Mouse (Mus musculus) kidney, embryonic 15.5 days (tissue): ENCODE measurements around the gene Clcn3. TPM values are rescaled to one million over a fixed set of nuclear protein-coding genes. Genes with fewer than 3 reads are reported as not detected.
"Not testable (repeated sequence)": the region's sequence is repeated elsewhere in the genome, so short reads cannot be mapped to it uniquely, and the experiment has no call there.

ENCODE experiments used
- ATAC-seq: fragments of 200-750 bp; cut with Nextera tagmentation; replicated peaks from 2 replicates; pipeline ENCODE4 v1.8.0; 2017; ENCODE audit warnings: moderate TSS enrichment; ENCODE audit not compliant: low FRiP score
- H3K27ac ChIP-seq: fragments of 300-500 bp; sonication (generic); 2 replicates; pipeline ENCODE4 v1.5.1; 2015; ENCODE audit warnings: mild to moderate bottlenecking, inconsistent platforms
- H3K27me3 ChIP-seq: fragments of 300-500 bp; sonication (generic); 2 replicates; pipeline ENCODE4 v1.6.1; 2015; ENCODE audit warnings: inconsistent platforms
- H3K36me3 ChIP-seq: fragments of 300-500 bp; sonication (generic); 2 replicates; pipeline ENCODE4 v1.6.1; 2015; ENCODE audit warnings: inconsistent platforms
- H3K4me1 ChIP-seq: fragments of 300-500 bp; sonication (generic); 2 replicates; pipeline ENCODE4 v1.6.1; 2015; ENCODE audit warnings: inconsistent platforms
- H3K4me2 ChIP-seq: fragments of 300-500 bp; sonication (generic); 2 replicates; pipeline ENCODE4 v1.6.1; 2015; ENCODE audit warnings: moderate library complexity, mild to moderate bottlenecking, inconsistent platforms
- H3K4me3 ChIP-seq: fragments of 300-500 bp; sonication (generic); replicated peaks from 2 replicates; pipeline ENCODE4 v1.5.1; 2015; ENCODE audit warnings: mild to moderate bottlenecking, inconsistent platforms
- H3K9ac ChIP-seq: fragments of 300-500 bp; sonication (generic); 2 replicates; pipeline ENCODE4 v1.6.1; 2015; ENCODE audit warnings: mild to moderate bottlenecking, inconsistent platforms
- H3K9me3 ChIP-seq: fragments of 300-500 bp; sonication (generic); replicated peaks from 2 replicates; pipeline ENCODE4 v1.6.1; 2016; ENCODE audit warnings: inconsistent platforms
- WGBS: fragments of 180-500 bp; shearing (Covaris S2); methylation state at CpG from one replicate; pipeline ENCODE4 v1.1.7; 2015; ENCODE audit warnings: mixed read lengths; 5-methylcytosine and 5-hydroxymethylcytosine counted together
- polyA plus RNA-seq: library from polyadenylated mRNA; unstranded; fragments of >200 nt; fragmentation: Nextera tagmentation; extraction: Ambion mirVana; gene quantifications from 2 replicates; pipeline ENCODE4 v1.2.1, GENCODE M21; 2015

Clcn3 gene
- polyA plus RNA-seq, result 26.5 and 27.1 TPM in 2 replicates

DNA sequence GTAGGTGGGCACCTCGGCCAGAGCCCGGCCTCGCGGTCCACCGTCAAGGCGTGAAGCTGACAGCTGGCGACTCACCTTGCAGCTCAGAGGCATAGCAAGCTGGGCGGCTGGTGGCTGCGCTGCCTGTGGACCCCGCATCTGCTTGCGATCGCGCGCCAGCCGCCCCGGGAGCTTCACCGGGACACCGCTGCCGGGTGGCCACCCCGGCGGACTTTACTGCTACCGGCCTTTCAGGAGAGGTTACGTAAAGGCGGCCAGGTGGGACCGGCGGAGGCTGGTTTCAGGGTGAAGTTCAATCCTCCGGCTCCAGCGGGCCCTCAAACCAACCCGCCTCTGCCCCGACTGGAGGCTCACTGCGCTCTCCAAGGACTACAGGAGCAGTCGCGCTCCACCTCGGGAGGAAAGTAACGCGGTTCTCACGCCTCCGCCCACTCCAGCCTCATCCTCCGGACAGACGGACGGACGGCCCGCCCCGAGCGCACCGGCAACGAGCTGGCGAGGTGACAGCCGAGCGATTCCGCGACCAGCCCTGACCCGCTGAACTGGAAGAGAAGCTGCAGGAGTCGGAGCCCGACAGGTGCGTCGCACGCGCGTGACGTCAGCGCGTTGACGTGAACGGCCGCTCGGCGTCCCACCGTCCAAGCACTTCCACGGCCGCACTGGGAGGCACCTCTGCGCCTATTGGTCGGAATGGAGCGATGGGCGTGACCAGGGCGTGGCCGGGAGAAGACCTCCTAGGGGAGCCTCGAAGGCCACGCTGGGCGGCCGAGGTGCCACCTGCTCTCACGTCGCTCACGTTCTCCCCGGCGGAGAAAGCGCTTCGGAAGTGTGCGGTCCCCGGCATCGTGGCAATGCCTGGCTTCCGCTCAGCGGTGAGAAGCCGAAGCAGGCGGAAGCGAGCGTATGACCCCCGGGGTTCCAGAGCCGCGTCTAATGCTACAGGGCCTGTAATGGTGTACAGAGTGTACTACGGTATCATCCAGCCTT lies at the start of gene Clcn3:
TSS of gene Clcn3 (minus strand) at position 600 of the 987 bp plus-strand sequence.
- peak; percentile 100 for ATAC-seq
- Histone ChIP-seq H3K4me2 (peak within 1 kb of the TSS; percentile 91), H3K4me3 (peak within 1 kb of the TSS; percentile 89), H3K9ac (peak within 1 kb of the TSS; percentile 70), H3K9me3 (no peaks in the 10 kb centered on the region), H3K27me3 (no peaks in the 10 kb centered on the region), H3K36me3 (no peaks in the 10 kb centered on the region), H3K4me1 (0 out of 2 replicates have a peak, but pooled peaks cover 9% of the 10 kb centered on the region), H3K27ac (peak within 1 kb of the TSS; percentile 94)
- WGBS, result under 1% methylated on average over 99 of the region's 101 CpGs

DNA sequence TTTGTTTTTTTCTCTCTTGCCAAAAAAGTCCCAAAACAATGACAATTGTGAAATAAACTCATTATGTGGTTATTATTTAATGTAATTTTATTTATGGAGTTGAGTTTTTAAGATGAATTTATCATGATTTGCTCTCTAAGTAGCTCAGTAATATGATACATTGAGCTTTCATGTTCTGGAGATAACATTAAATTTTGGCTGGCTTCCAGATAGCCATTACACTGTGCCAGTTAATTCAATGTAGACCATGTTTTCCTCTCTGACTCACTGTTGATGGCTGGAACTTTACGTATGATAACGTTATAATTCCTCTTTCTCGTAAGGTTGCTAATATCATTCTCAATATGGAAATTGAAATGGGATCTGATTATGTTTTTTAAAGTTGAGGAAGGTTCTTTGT lies 13.4 kb upstream of the Clcn3 start:
- ATAC-seq, result no peak
- H3K4me1 ChIP-seq, result peaks cover 6% of the 10 kb centered on the region; the same call in 1 of the 2 replicates
- peaks cover 5% of the 10 kb centered on the region; the same call in 1 of the 2 replicates for H3K9me3 ChIP-seq
- WGBS, result 80% methylated on average over 3 of the region's 3 CpGs
- H3K4me3 ChIP-seq, result no peak overlapping the region
- H3K36me3 ChIP-seq, result peaks cover 10% of the 10 kb centered on the region
- H3K27ac ChIP-seq, result no peak overlapping the region
- no peak overlapping the region for H3K9ac ChIP-seq
- no peaks in the 10 kb centered on the region for H3K27me3 ChIP-seq
- H3K4me2 ChIP-seq, result no peak overlapping the region

GRCm38 (mm10) chr8:60993639-60993986 lies 10.5 kb upstream of the Clcn3 start:
- H3K9ac ChIP-seq, result peak overlapping the region; percentile 72
- peaks cover 8% of the 10 kb centered on the region for H3K36me3 ChIP-seq
- H3K4me1 ChIP-seq, result peaks cover 6% of the 10 kb centered on the region; the same call in 1 of the 2 replicates
- peak overlapping the region; percentile 87 for H3K4me3 ChIP-seq
- H3K4me2 ChIP-seq, result peak overlapping the region; percentile 61
- no peak; the same call in 1 of the 2 replicates for ATAC-seq
- no peaks in the 10 kb centered on the region for H3K27me3 ChIP-seq
- H3K9me3 ChIP-seq, result peaks cover 4% of the 10 kb centered on the region; the same call in 1 of the 2 replicates
- 5% methylated on average over 12 of the region's 12 CpGs for WGBS
- H3K27ac ChIP-seq, result peak overlapping the region; percentile 96

DNA sequence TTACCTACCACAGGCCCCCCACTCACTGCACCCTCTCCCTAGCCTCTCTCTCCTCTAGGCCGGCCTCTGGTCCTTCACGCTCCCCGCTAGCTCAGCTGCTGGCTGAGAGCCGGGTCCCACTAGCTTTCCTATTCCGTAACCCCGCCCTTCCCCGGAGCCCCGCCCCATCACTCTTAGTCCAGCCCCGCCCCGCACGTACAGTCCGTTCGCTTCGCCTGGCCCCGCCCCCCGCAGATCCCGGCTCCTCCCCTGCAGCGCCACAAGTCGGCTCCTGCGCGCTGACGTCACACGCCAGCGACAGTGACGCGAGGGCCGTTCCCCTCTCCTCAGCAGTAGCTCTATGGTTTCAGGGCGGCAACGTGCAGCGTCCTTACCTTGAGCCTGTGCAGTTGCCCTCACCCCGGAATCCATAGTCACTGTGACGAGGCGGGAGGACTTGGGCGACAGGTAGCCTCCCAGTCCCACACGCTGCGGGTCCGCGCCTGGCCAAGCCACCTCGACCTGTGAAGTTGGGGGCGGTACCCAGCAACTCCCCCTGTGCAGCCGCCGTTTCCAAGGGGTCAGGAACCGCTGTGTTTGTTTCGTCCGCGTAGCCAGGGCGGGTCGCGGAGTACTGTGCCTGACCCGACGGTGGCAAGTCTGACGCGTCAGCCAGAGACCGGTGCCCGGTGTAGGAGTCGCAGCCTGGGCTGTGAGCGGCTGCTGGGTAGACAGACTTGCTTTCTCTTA lies 10.0 kb upstream of the Clcn3 start, which contains the start of gene Nek1:
TSS of gene Nek1 (plus strand) at position 286 of the 729 bp plus-strand sequence.
- Histone ChIP-seq H3K27ac (peak within 1 kb of the TSS; percentile 96), H3K36me3 (peaks cover 3% of the 10 kb centered on the region), H3K9me3 (no peaks in the 10 kb centered on the region), H3K4me3 (peak within 1 kb of the TSS; percentile 87), H3K4me2 (peak within 1 kb of the TSS; percentile 61), H3K27me3 (no peaks in the 10 kb centered on the region), H3K9ac (peak within 1 kb of the TSS; percentile 72), H3K4me1 (peaks cover 6% of the 10 kb centered on the region; the same call in 1 of the 2 replicates)
- peak; percentile 96 for ATAC-seq
- under 1% methylated on average over 57 of the region's 57 CpGs for WGBS

DNA sequence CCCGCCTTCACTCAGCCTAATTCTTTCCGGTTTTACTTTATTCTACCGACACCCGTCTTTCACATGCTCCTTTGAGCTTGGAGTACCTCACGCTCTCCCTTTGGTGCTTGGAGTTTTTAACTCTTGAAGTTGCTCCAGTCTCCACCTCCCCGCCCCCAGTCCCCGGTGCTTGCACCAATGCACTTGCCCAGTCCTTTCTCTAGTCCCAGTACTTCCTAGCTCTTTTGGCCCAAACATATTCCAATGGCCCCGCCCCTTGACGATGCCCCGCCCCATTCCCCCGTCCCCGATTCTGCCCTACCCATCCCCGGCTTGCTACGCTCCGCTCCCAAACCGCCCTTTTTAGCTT lies 9.4 kb upstream of the Clcn3 start:
- under 1% methylated on average over 16 of the region's 16 CpGs for WGBS
- Histone ChIP-seq H3K9ac (peak overlapping the region; percentile 72), H3K4me1 (peaks cover 6% of the 10 kb centered on the region; the same call in 1 of the 2 replicates), H3K9me3 (no peaks in the 10 kb centered on the region), H3K4me2 (peak overlapping the region; percentile 61), H3K4me3 (peak overlapping the region; percentile 87), H3K27ac (peak overlapping the region; percentile 96), H3K36me3 (no peaks in the 10 kb centered on the region), H3K27me3 (no peaks in the 10 kb centered on the region)
- peak; percentile 94 for ATAC-seq

DNA sequence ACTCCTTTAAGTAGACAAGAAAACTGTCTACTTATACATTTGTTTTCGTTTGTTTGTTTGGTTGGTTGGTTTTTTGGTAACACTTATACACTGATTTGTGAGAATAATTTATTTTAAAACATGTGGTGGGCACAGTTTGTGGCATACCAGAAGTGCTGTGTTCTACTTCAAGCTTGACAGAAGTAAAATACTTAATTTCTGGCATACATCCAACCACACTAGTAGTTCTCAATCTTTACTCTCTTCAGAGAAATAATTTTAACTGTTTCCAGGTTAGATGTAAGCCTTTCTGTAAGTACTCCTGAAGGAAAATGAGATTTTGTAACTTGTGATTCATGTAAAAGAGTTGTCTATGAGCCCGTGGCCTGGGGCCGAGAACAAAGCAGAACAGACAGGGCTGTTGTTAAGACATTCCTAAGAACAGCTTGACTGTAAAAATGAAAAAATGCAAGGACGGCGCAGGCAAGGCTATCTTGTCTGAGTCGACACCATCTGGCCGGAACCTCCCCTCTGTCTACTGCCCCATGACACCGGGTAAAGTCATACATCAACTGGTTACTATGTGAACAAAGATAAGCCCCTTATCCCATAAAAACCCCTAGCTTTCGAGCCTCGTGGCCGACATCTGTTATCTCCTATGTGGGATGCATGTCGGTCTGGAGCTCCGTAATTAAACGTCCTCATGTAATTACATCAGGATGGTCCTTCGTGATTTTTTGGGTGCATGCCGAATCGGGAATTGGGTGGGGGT lies 1.3 kb upstream of the Clcn3 start:
- H3K4me3 ChIP-seq, H3K27me3 ChIP-seq, H3K9me3 ChIP-seq, H3K4me2 ChIP-seq, H3K9ac ChIP-seq, ATAC-seq, H3K4me1 ChIP-seq, H3K36me3 ChIP-seq, H3K27ac ChIP-seq: not testable (repeated sequence)
- WGBS, result 91% methylated on average over 17 of the region's 17 CpGs

- peak overlapping the region; percentile 47; the same call in 1 of the 2 replicates for H3K9ac ChIP-seq
- no peaks in the 10 kb centered on the region for H3K27me3 ChIP-seq
- 13% methylated on average over 9 of the region's 9 CpGs for WGBS
- peak overlapping the region; percentile 94 for H3K27ac ChIP-seq
- peak; percentile 64 for ATAC-seq
- peak overlapping the region; percentile 89 for H3K4me3 ChIP-seq
- H3K4me1 ChIP-seq, result 0 out of 2 replicates have a peak, but pooled peaks cover 9% of the 10 kb centered on the region
- no peaks in the 10 kb centered on the region for H3K9me3 ChIP-seq
- H3K4me2 ChIP-seq, result peak overlapping the region; percentile 91
- H3K36me3 ChIP-seq, result no peaks in the 10 kb centered on the region
Observed at GRCm38 (mm10) chr8:60983688-60984079, 584 bp upstream of the Clcn3 start.

GRCm38 (mm10) chr8:60981388-60981787 lies 1.7 kb downstream of the Clcn3 start:
- Histone ChIP-seq H3K27ac (no peak overlapping the region), H3K9me3 (no peaks in the 10 kb centered on the region), H3K4me1 (0 out of 2 replicates have a peak, but pooled peaks cover 9% of the 10 kb centered on the region), H3K9ac (no peak overlapping the region), H3K27me3 (no peaks in the 10 kb centered on the region), H3K4me3 (peak overlapping the region; percentile 89; the same call in 1 of the 2 replicates), H3K4me2 (peak overlapping the region; percentile 91), H3K36me3 (no peaks in the 10 kb centered on the region)
- WGBS, result 20% methylated on average over 1 of the region's 1 CpGs
- ATAC-seq, result no peak

DNA sequence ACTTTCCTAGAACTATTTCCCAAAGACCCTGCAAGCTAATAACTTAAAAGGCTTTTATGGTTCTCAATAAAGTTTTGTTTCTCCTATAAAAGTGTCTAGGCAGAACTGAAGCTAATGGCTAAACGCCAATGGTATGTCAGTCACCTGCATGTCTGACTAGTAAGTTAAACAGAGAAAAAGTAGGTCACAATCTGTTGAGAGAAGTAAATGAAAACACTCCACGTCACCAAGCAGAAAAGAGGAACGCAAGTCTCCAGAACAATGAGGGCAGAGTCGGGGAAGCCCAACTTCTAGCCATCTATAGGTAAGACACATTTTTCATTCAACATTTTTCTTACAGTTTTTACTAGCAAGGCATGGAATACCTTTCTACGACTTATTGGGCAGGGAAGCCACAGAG lies 4.6 kb downstream of the Clcn3 start:
- H3K4me3 ChIP-seq, result no peak overlapping the region
- no peaks in the 10 kb centered on the region for H3K27me3 ChIP-seq
- H3K4me2 ChIP-seq, result no peak overlapping the region
- WGBS, result 72% methylated on average over 5 of the region's 5 CpGs
- H3K36me3 ChIP-seq, result no peaks in the 10 kb centered on the region
- H3K9ac ChIP-seq, result no peak overlapping the region
- ATAC-seq, result no peak
- H3K9me3 ChIP-seq, result no peaks in the 10 kb centered on the region
- no peak overlapping the region for H3K27ac ChIP-seq
- H3K4me1 ChIP-seq, result 0 out of 2 replicates have a peak, but pooled peaks cover 7% of the 10 kb centered on the region

DNA sequence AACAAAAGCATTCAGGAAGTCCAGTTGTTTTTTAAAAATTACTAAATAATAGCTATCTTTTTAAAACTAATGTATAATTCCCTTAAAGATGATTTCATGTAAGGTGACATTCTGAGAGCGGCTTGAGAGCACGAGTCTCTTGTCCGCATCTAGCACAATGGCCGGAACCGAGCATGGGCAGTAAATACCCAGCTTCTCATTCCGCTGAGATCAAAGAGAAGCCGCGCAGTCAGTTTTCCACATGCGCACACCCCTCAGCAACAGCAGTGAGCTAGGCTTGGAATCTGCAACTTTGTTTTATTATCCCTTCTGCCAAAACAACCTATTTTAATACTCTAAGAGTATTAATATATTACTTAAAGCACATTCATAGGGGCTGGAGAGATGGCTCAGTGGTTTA lies 6.3 kb downstream of the Clcn3 start:
- WGBS, result 76% methylated on average over 9 of the region's 9 CpGs
- Histone ChIP-seq H3K4me1 (no peaks in the 10 kb centered on the region), H3K27me3 (no peaks in the 10 kb centered on the region), H3K27ac (no peak overlapping the region), H3K36me3 (no peaks in the 10 kb centered on the region), H3K4me3 (no peak overlapping the region), H3K4me2 (no peak overlapping the region), H3K9me3 (no peaks in the 10 kb centered on the region), H3K9ac (no peak overlapping the region)
- ATAC-seq, result no peak

DNA sequence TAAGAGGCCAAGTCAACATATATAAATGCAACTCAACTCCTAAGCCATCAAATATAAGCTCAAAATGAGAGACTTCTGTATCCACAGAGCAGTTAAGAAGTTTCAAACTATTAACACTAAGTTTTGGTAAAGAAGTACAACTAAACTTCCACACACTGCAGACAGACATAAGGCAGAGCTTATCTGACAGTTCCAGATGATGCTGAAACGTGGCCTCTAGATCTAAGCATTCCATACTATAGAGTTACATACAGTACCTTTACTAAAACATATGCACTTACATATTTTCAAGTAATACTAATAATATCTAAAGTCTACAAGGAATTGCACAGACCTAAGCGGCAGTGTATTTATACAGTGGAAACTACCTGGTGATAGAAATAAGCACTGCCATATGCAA lies 8.3 kb downstream of the Clcn3 start:
- Histone ChIP-seq H3K4me1 (no peaks in the 10 kb centered on the region), H3K9me3 (no peaks in the 10 kb centered on the region), H3K27me3 (no peaks in the 10 kb centered on the region), H3K4me2 (no peak overlapping the region), H3K4me3 (no peak overlapping the region), H3K9ac (no peak overlapping the region), H3K27ac (no peak overlapping the region), H3K36me3 (no peaks in the 10 kb centered on the region)
- no peak for ATAC-seq
- 83% methylated on average over 2 of the region's 2 CpGs for WGBS
